ENCODE assay signal across 8 mouse cellular contexts in the genomic region with DNA sequence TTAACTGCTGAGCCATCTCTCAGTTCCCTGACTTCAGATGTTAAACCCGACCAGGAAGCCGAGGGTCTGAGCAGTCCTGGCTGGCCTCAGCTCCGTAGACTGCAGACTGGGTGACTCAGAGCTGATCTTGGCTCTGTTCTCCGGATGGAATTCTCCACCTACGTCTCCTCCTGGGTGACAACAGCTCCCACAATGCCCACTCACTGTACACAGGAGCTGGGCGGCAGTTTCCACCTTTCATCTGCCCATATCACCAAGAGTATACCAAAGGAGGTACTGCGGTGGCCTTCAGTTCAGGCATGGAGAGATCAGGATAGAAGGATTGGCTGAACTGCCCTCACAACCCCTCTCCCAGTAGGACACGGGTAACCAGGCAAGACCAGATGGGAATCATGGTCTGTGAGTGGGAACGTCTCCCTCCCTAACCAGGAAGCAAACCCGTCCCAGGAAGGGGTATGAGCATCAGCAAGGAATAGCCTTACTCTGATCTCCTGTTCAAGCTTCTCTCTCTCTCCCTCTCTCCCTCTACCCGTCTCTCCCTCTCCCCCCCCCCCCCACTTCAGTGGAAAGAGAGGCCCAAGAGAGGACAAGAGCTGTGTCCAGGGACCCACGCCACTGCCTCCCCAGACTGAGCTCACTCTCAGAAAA. TPM values are rescaled to one million over a fixed set of nuclear protein-coding genes. Genes with fewer than 3 reads are reported as not detected.
DNase-seq lines count a peak whose midpoint lies in the region; ATAC-seq and TF ChIP-seq lines count a peak whose summit lies in the region.

No protein-coding gene starts in this region.

- H3K27me3 ChIP-seq in kidney, postnatal 0 days (ENCODE audit: insufficient read depth, low read length), result peaks cover 20% of the 10 kb centered on the region; the same call in 1 of the 2 replicates
- H3K27me3 ChIP-seq in Patski (no peaks in the 10 kb centered on the region), myocyte (ENCODE audit: control insufficient read depth, insufficient read depth, insufficient read length) (no peaks in the 10 kb centered on the region)
- peaks cover 87% of the 10 kb centered on the region for H3K27me3 ChIP-seq in embryonic facial prominence, embryonic 10.5 days (replicated peaks; ENCODE audit: low read depth, poor library complexity, severe bottlenecking)
- peaks cover 24% of the 10 kb centered on the region for H3K27me3 ChIP-seq in intestine, embryonic 15.5 days (replicated peaks)

- no peaks in the 10 kb centered on the region for H3K9me3 ChIP-seq in kidney, postnatal 0 days (replicated peaks; ENCODE audit: low read length)
- no peaks in the 10 kb centered on the region for H3K9me3 ChIP-seq in embryonic facial prominence, embryonic 10.5 days
- no peaks in the 10 kb centered on the region for H3K9me3 ChIP-seq in intestine, embryonic 15.5 days

- H3K4me2 ChIP-seq in kidney, postnatal 0 days (ENCODE audit: low read length), result peak overlapping the region; percentile 97
- H3K4me2 ChIP-seq in intestine, embryonic 15.5 days (replicated peaks), result peak overlapping the region; percentile 98
- peak overlapping the region; percentile 88 for H3K4me2 ChIP-seq in myocyte (ENCODE audit: low read depth)

- TF ChIP-seq CTCF in kidney, postnatal 0 days (IDR thresholded peaks at IDR 0.05; ENCODE audit: low read depth), result no peak
- TF ChIP-seq CTCF in Patski (IDR thresholded peaks at IDR 0.05), result no peak

- peak; percentile 51 for TF ChIP-seq POLR2A in myocyte (IDR thresholded peaks at IDR 0.05; ENCODE audit: insufficient read length, low read depth)

- ATAC-seq in kidney, postnatal 0 days (replicated peaks; ENCODE audit: low FRiP score, low read depth), result peak; percentile 26; the same call in 1 of the 2 replicates
- ATAC-seq in Patski, result peak; percentile 63
- ATAC-seq in intestine, embryonic 15.5 days, result no peak
- ATAC-seq in monocyte, adult 5-6 weeks (replicated peaks; ENCODE audit: insufficient number of reproducible peaks, low FRiP score, low TSS enrichment, poor library complexity, severe bottlenecking), result no peak

- H3K27ac ChIP-seq in kidney, postnatal 0 days, result peak overlapping the region; percentile 42
- peak overlapping the region; percentile 93 for H3K27ac ChIP-seq in embryonic facial prominence, embryonic 10.5 days (replicated peaks)
- no peak overlapping the region for H3K27ac ChIP-seq in intestine, embryonic 15.5 days

- 11% methylated on average over 11 of the region's 12 CpGs for WGBS in kidney, postnatal 0 days
- WGBS in embryonic facial prominence, embryonic 10.5 days, result 10% methylated on average over 11 of the region's 12 CpGs
- WGBS in intestine, embryonic 15.5 days, result 33% methylated on average over 11 of the region's 12 CpGs

- CTCF ChIA-PET in Patski (lab: Charles Lee), result interaction anchor here (1.0 to 1.8 kb wide), 3 partner anchors 10 to 23 kb away, joined by 4 to 5 read pairs (median 4); no protein-coding TSS in a partner anchor

- POLR2A ChIA-PET in Patski (lab: Charles Lee), result interaction anchor here (0.6 to 1.0 kb wide), 2 partner anchors 44 to 79 kb away, joined by 3 read pairs; no protein-coding TSS in a partner anchor

- no peak for DNase-seq in kidney, postnatal 0 days (ENCODE audit: low spot score)
- no peak for DNase-seq in kidney, postnatal 36 days
- DNase-seq in Patski (ENCODE audit: low read depth, low spot score), result peak; percentile 83
- peak; percentile 22 for DNase-seq in embryonic facial prominence, embryonic 10.5 days (ENCODE audit: low spot score)
- no peak for DNase-seq in spleen, postnatal 4 days (ENCODE audit: low spot score in 2 of 2)

- no peaks in the 10 kb centered on the region for H3K36me3 ChIP-seq in kidney, postnatal 0 days (ENCODE audit: insufficient read depth, low read length)
- no peaks in the 10 kb centered on the region for H3K36me3 ChIP-seq in embryonic facial prominence, embryonic 10.5 days (replicated peaks)
- H3K36me3 ChIP-seq in intestine, embryonic 15.5 days, result no peaks in the 10 kb centered on the region
- no peaks in the 10 kb centered on the region for H3K36me3 ChIP-seq in myocyte (ENCODE audit: control insufficient read depth, insufficient read depth)

- H3ac ChIP-seq in myocyte (ENCODE audit: control insufficient read depth, insufficient read length), result peak overlapping the region; percentile 15

- peak overlapping the region; percentile 68 for H3K9ac ChIP-seq in kidney, postnatal 0 days (ENCODE audit: low read depth, low read length)
- peak overlapping the region; percentile 65 for H3K9ac ChIP-seq in intestine, embryonic 15.5 days

- peaks cover 4% of the 10 kb centered on the region for H3K79me2 ChIP-seq in myocyte (ENCODE audit: control insufficient read depth, insufficient read depth)

- in situ Hi-C loops in Patski (cut with MboI; ENCODE audit: low pct_unique_long_range_greater_than_20kb), result no loop called here

- H3K4me3 ChIP-seq in kidney, postnatal 0 days (replicated peaks; ENCODE audit: low read depth, low read length), result peak overlapping the region; percentile 58
- H3K4me3 ChIP-seq in embryonic facial prominence, embryonic 10.5 days, result peak overlapping the region; percentile 80
- H3K4me3 ChIP-seq in intestine, embryonic 15.5 days (replicated peaks), result peak overlapping the region; percentile 61
- H3K4me3 ChIP-seq in myocyte, result peak overlapping the region; percentile 91

- H3K4me1 ChIP-seq in kidney, postnatal 0 days (replicated peaks; ENCODE audit: insufficient read depth, low read length), result peaks cover 11% of the 10 kb centered on the region
- peaks cover 33% of the 10 kb centered on the region for H3K4me1 ChIP-seq in embryonic facial prominence, embryonic 10.5 days
- H3K4me1 ChIP-seq in intestine, embryonic 15.5 days (replicated peaks), result peaks cover 22% of the 10 kb centered on the region; the same call in 1 of the 2 replicates

TF ChIP-seq in myocyte, 11 proteins besides CTCF, POLR2A, EP300 and RAD21:
- TF ChIP-seq USF1 (IDR thresholded peaks at IDR 0.05; ENCODE audit: low read depth), result no peak
- no peak for TF ChIP-seq SRF (IDR thresholded peaks at IDR 0.05; ENCODE audit: control insufficient read depth, insufficient read length, low read depth)
- TF ChIP-seq TCF3 (IDR thresholded peaks at IDR 0.05; ENCODE audit: insufficient read length, low read depth), result no peak
- TF ChIP-seq TCF12 (IDR thresholded peaks at IDR 0.05; ENCODE audit: insufficient read depth, poor library complexity, severe bottlenecking), result no peak
- TF ChIP-seq MAX (IDR thresholded peaks at IDR 0.05; ENCODE audit: low read depth), result no peak
- TF ChIP-seq MYOG (IDR thresholded peaks at IDR 0.05; ENCODE audit: control insufficient read depth in 1 of 3, insufficient read depth in 1 of 3, insufficient read length in 2 of 3, low read depth in 2 of 3), result peak in 1 of 3 experiments; percentile 13
- no peak for TF ChIP-seq REST (IDR thresholded peaks at IDR 0.05; ENCODE audit: insufficient read depth, insufficient read length)
- peak; percentile 59 for TF ChIP-seq POLR2AphosphoS2 (IDR thresholded peaks at IDR 0.05; ENCODE audit: insufficient read length, low read depth)
- no peak for TF ChIP-seq E2F4 (IDR thresholded peaks at IDR 0.05; ENCODE audit: insufficient read depth)

RNA-seq across cellular contexts. Expression of gene Serinc2, which starts 5.2 kb away (rescaled TPM):
- 52.6 and 58.0 TPM in 2 replicates for polyA plus RNA-seq in kidney, postnatal 0 days (2015; fragmentation: Nextera tagmentation; extraction: Ambion mirVana)
- polyA plus RNA-seq in Patski (2021) (77.5 TPM), myocyte (2012; fragmentation: generic; extraction: Trizol) (120 TPM)
- polyA plus RNA-seq in embryonic facial prominence, embryonic 10.5 days (2016; fragmentation: Nextera tagmentation; extraction: Ambion mirVana), result 43.6 and 60.0 TPM in 2 replicates
- polyA plus RNA-seq in intestine, embryonic 15.5 days (2015; fragmentation: Nextera tagmentation; extraction: Ambion mirVana), result 20.0 and 21.0 TPM in 2 replicates
- total RNA-seq in monocyte, adult 5-6 weeks (2017), result not detected in 3 replicates

RNA-seq across cellular contexts. Expression of gene Fabp3, which starts 34.6 kb away (rescaled TPM):
- 542 and 545 TPM in 2 replicates for polyA plus RNA-seq in kidney, postnatal 0 days (2015; fragmentation: Nextera tagmentation; extraction: Ambion mirVana)
- 0.23 TPM for polyA plus RNA-seq in Patski (2021)
- 15.6 and 16.2 TPM in 2 replicates for polyA plus RNA-seq in embryonic facial prominence, embryonic 10.5 days (2016; fragmentation: Nextera tagmentation; extraction: Ambion mirVana)
- 5.4 and 6.1 TPM in 2 replicates for polyA plus RNA-seq in intestine, embryonic 15.5 days (2015; fragmentation: Nextera tagmentation; extraction: Ambion mirVana)
- polyA plus RNA-seq in myocyte (2012; fragmentation: generic; extraction: Trizol), result 71.9 TPM
- total RNA-seq in monocyte, adult 5-6 weeks (2017), result 1.0 TPM in 1 of 3 replicates, not detected in the others

RNA-seq across cellular contexts. Expression of gene Gm10570, which starts 34.7 kb away (rescaled TPM):
- 0.69 and 1.2 TPM in 2 replicates for polyA plus RNA-seq in kidney, postnatal 0 days (2015; fragmentation: Nextera tagmentation; extraction: Ambion mirVana)
- not detected for polyA plus RNA-seq in Patski (2021)
- polyA plus RNA-seq in embryonic facial prominence, embryonic 10.5 days (2016; fragmentation: Nextera tagmentation; extraction: Ambion mirVana), result 0.77 TPM in 1 of 2 replicates, not detected in the other
- not detected in 2 replicates for polyA plus RNA-seq in intestine, embryonic 15.5 days (2015; fragmentation: Nextera tagmentation; extraction: Ambion mirVana)
- polyA plus RNA-seq in myocyte (2012; fragmentation: generic; extraction: Trizol), result 0.24 TPM
- not detected in 3 replicates for total RNA-seq in monocyte, adult 5-6 weeks (2017)

RNA-seq across cellular contexts. Expression of gene Gm853, which starts 51.6 kb away (rescaled TPM):
- 14.3 and 15.9 TPM in 2 replicates for polyA plus RNA-seq in kidney, postnatal 0 days (2015; fragmentation: Nextera tagmentation; extraction: Ambion mirVana)
- 0.03 TPM for polyA plus RNA-seq in Patski (2021)
- polyA plus RNA-seq in embryonic facial prominence, embryonic 10.5 days (2016; fragmentation: Nextera tagmentation; extraction: Ambion mirVana), result not detected in 2 replicates
- not detected in 2 replicates for polyA plus RNA-seq in intestine, embryonic 15.5 days (2015; fragmentation: Nextera tagmentation; extraction: Ambion mirVana)
- not detected for polyA plus RNA-seq in myocyte (2012; fragmentation: generic; extraction: Trizol)
- total RNA-seq in monocyte, adult 5-6 weeks (2017), result not detected in 3 replicates

Comparison
In these comparisons a context has a peak if more than half of its experiments do, and no peak if none do; other contexts are left out.
1. ATAC-seq: peak in kidney, postnatal 0 days (single experiment) and Patski (single experiment); none in intestine, embryonic 15.5 days (single experiment) and monocyte, adult 5-6 weeks (single experiment).
2. DNase-seq: peak in Patski (single experiment) and embryonic facial prominence, embryonic 10.5 days (single experiment); none in kidney, postnatal 0 days (single experiment), kidney, postnatal 36 days (0 of 2) and spleen, postnatal 4 days (0 of 2).
3. Peak in every context shown above with its lines, with median percentiles within 50 percentile points of each other: H3K4me2 ChIP-seq and H3K4me3 ChIP-seq.